Mouse (Mus musculus) kidney, postnatal 25 days (tissue): ENCODE results near the gene Igfbpl1.
A peak's percentile ranks its signal among the peaks of the same experiment; 100 is the strongest.

Experiments
- DNase-seq, 2 experiments: peaks; one replicate each; pipeline ENCODE4 v3.0.0; 2021; ENCODE audit warnings: mixed read lengths in 2 of 2

Gene Igfbpl1

DNA sequence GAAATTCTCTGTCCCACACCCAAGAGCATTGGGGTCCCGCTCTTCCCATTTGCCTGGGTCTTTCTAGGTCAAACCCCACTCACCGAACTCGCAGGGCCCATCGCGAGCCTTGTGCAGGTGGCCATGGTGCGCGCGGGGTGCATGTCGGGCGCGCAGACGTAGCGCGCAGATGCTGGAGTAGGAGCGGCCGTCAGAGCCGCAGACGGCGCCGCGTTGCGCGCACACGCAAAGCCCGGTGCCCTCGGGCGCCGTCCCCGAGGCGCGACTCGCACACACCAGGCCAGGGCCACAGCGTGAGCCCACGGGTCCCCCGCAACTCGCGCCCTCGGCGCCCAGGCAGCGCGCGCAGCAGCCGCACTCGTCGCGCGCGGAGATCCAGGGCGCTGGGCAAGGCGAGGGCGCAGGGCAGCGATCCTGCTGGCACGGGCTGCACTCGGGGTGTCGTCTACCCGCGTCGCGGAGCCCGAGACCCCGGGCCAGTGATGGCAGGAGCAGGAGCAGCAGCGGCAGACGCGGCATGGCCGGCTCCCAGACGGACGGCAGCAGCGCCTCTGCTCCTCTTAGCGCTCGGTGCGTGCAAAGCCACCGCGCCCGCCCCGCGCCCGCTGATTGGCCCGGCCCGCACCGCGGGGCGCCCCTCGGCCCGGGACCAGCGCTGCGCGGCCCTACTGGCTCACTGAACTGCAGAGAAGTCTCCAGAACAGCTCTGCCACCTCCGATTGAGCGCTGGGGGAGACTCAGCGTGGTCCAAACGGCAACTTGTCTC is at the start of gene Igfbpl1:
TSS of gene Igfbpl1 (minus strand) at position 649 of the 766 bp plus-strand sequence.
- DNase-seq: no peak

DNA sequence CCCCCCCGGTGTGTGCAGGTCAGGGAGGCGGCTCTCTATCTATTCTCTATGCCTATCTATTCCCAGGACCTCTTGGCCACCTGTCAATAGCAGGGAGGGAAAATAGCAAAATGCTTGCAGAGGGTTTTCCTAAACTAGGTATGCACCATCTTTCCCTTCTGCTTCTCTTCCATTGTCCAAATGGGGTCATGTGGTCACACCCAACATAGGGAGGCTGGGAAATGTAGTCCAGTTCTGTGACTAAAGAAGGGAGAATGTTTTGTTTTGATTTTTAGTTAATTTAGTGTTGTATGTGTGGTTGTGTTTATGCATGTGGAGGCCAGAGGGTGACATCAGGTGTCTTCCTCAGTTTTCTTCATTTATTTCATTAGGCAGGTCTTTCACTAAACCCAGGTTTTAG is 45.4 kb upstream of the Igfbpl1 start:
- DNase-seq: no peak

DNA sequence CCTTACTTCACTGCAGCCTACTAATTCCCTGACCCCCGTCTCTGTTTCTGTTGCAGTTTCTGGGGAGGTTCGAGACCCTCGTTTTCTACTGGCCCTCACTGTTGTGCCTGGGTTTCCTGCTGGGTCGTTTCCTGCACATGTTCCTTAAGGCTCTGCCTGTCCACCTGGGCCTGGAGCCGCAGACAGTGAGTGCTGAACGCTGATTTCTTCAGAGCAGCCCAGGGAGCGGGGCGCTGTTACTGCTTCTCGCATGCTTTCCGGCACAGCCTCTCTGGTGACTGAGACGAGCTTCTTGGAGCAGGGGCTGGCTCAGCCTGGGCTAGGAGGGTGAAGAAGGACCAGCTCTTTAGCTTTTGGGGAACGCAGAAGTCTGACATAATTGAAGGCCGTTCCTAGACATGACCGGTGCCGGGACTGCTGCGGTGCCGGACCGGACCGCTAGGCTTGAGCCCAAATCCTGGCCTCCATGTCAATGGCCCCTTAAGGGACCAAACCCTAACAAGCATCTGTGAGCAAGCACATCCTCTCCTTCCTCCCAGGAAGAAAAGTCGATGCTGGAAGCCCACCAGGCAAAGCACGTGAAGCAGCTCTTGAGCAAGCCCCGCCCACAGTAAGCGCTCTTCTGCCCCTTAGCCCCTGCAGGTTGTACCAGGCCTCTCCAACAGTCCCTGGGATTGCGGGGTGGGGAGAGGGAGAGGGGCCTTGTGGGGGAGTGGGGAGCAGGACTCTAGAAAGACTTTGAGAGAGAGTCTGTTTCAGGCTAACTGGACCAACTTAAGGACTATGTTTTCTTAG is 42.5 kb upstream of the Igfbpl1 start:
- no peak for DNase-seq

DNA sequence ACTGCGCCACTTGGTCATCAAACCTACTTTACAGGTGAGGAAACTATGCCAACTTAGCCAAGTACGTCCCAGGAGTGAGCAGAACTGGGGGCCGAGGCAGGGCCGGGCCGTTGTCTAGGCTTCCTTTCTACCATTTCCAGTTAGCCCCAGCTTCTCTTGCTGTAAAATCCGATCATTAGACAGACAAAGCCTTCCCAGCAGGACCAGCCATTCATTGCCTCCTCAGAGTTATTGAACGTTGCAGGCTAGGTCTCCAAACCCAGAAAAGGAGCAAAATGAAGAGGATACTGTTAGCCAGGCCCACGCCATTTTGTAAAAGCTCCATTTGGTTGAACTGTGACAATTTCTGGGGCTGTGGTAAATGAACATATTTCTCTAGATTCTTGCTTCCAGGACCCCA is 40.7 kb upstream of the Igfbpl1 start:
- no peak for DNase-seq

DNA sequence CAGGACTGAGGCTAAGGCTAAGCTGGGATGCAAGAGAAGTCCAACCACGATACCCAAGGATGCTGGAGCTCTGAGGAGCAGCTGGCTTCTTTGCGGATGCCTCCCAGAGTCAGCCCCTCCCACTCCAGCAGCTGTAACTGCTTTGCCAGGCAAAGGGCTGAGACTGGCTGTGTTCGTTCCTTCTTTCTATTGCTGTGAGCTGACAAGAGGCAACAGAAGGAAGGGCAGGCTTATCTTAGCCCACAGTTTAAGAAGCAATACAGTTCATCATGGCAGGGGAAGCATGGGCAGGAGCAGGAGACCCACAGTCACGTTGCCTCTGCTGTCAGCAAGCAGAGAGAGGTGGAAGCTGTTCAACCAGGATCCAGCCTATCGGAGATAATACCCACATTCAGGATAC is 34.4 kb upstream of the Igfbpl1 start:
- no peak for DNase-seq

DNA sequence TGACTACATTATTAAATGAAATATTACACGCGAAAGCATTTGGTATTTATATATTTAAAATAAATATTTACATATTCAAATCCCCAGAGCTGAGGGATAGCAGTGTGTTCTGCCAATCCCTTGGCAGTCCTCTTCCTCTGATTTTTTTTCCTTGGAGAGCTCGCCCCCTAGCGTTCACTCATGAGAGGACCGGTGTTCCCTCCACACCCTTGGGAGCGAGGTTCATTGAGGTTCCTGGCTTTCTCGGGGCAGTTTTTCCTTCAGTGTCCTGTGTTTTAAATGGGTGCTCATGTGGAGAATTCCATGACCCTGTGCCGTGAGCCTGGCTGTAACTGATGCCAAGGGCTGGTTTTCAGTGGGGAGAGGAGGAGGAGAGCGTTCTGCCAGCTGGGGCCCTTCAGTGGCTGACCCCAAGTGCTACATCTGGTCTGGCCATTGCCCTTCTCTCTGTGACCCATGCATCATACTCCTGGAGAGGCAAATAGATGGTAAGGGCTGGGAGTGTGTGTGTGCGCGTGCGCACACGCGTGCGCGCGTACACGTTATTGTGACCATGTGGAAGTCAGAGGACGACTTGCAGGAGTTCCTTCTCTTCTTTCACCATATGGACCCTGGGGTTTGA is 29.2 kb upstream of the Igfbpl1 start:
- peak; percentile 79 to 87 for DNase-seq

DNA sequence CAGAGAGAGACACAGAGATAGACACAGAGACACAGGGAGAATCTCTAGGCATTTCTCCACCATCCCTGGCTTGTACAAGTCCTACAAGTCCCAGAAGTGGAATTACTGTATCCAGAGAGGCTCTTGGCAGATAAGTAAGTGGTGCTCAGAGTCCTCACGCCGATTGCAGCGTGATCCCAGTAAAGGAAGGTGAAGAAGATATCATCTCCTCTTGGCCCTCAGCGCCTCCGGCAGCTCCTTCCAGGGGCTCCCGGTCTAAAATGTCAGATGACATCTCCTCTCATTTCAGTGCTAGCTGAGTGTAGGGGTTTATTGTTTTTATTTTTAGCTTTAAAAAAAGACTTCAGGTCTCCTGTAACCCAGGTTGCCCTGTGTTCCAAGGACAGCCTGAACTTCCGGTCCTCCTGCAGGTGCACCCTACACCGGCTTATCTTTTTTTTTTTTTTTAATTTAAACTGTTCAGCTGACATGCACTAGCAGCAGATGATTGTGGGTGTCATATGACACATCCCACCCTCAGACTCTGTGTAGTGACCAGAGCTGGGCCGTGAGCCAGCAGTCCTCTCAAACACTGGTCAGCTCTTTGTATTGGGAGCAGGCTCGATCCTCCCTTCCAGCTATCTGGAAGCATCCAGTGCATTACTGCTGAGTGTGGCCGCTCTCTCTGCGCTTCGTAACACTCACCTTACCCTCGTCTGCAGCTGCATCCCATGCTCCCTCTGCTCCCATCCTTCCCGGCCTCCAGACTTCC is 26.9 kb upstream of the Igfbpl1 start:
- no peak for DNase-seq

DNA sequence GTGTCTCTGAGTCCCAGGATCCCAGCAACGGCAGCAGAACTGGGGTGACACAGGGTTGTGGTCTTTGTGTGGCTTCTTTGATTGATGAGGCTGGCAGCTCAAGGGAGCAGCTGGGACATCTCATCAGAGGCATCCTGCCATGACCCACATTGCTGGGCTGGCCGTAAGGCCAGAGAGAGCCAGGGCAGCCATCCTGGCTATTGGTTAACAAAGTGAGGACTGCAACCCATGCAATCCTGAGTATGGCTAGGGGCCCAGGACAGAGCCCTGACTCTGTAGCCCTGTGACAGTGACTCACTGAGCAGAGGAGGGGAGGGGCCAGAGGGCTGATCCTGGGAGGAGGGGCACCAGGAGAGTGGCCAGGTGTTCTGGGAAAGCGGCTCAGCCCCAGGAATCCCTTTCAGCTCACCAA is 24.9 kb upstream of the Igfbpl1 start:
- DNase-seq: peak; percentile 64 to 89

DNA sequence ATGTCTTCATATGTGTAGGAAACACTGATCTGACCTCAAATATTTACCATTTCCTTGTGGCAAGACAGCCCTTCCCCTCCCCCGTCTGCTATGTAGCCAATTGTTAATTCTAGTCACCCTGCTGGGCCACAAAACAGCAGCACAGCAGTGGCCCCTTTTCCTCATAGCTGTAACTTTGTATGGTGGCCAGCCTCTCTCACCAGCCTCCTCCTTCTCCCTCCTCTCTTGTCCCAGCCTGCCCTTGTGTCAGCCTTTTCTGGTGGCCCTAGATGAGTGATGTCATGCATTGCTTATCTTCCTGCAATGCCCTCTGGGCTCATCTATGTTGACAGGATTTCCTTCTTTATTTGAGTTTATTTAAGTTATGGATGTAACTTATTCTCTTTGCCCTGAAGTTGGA is 22.7 kb upstream of the Igfbpl1 start:
- DNase-seq: no peak

DNA sequence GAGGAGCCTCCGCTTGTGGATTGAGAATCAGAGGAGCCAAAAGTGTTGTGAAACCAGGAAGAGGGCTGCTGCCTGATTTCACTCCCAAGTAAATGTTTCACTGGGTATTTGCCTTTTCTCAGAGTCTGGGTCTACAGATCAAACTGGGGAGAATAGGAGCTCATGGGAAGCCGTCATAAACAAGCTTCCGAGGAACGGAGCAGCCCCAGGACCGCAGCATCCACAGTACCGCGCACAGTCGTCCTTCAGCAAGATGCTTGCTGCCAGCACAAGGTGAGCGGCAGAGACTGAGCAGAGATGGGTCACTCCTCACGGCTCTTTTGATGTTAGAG is 22.1 kb upstream of the Igfbpl1 start:
- peak; percentile 3 to 36 for DNase-seq

DNA sequence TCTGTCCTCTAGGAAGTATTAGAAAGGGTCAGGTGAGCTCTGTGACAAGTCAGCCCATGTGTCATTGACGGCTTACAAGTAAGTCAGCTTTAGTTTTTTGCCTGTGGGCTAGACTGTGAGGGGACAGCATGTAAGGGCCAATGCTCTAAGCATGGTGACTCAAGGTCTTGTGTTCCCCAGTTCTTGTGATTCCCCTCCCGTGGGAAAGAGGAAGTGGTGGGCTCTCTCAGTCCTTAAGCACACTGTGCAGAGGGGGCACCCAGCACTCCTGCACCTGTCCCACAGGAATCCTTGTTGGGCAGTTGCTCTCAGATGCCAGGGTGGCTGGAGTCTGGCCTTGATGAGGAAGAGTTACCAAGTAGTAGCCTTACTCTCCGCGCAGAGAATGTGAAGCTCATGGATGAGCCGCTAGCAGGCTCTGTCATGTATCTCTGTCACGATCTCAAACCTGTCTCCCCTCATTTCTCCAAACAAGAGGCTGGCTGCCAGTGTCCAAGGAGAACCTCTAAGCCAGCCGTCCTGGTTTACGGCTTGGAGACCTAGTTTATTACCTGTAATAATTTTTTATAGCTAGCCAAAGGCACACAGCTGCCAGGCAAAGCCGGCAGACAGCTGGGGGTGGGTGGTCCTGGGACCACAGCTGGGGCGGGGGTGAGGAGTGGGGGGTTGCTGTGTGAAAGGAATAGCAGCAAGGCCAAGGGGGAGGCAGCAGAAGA is 21.5 kb upstream of the Igfbpl1 start, which contains the start of gene Stra6l:
TSS of gene Stra6l (plus strand) at position 556 of the 716 bp plus-strand sequence.
- peak in 1 of 2 experiments; percentile 23 for DNase-seq

DNA sequence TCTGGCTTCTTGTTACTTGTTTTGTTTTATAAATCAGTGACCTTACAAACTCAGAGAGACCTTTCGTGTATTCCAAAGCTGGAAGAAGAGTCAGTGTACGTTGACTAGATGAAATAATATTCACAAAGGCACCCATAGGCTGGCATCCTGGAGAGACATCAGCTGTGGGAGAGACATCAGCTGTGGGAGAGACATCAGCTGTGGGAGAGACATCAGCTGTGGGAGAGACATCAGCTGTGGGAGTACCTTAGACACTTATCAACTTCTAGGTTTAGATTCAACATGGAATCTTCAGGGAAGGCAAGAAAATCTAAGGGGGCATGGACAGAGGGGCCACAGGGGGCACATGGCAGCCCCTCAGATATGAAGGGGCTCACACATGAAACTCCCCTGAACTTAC is 19.5 kb upstream of the Igfbpl1 start:
- no peak for DNase-seq

DNA sequence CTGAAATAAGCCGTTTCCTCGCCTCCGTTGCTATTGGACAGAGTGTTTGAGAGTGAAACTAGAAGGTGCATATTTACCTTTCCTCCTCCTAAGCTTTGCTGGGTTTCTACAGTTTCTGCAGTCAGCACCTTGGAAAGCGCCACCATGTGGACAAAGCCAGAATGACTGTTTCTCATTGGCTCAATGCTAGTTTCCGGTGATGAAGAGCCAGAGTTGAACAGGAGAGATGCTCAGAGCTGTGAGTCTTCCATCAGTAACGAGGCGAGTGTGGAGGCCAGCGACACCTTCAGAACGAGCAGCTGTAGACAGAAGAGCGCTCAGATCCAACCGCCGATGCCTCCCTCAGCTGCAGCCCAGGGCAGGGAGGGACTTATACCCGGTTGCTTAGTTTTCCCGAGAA is 17.6 kb upstream of the Igfbpl1 start:
- DNase-seq: peak; percentile 27 to 48

DNA sequence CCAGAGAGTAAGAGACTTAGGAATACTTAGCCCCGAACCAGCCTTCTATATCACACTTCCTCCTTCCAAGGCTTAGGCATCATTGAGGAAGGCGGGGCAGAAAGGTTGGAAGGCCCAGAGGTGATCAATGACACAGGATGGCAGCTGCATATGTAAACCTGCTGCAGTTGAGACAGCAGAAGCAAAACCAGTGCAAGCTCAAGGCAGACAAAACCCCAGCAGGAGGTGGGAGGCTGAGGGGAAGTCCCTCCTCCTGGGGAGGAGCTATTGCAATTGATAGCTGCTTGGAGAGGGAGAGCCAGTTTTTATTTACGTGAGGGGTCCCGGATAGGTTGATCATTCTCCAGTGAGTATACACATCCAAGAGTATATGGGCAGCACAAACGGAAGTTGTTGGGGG is 6.7 kb upstream of the Igfbpl1 start:
- no peak for DNase-seq

DNA sequence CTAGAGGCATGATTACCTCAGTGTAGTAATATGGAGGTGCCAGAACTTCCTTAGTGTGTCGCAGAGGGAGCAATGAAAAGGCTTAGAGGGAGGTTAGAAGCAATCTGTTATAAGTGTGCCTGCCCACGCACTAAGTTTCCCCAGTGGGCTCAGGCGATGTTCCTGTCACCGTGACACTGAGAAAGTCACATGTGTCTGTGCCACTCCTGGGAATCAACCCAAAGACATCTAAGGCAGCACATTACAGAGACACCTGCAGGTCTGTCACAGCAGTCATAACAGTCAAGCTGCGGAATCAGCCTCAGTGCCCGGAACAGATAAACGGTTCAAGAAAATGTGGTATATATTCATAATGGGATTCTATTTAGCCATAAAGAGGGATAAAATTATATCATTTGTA is 5.3 kb upstream of the Igfbpl1 start:
- DNase-seq: no peak

DNA sequence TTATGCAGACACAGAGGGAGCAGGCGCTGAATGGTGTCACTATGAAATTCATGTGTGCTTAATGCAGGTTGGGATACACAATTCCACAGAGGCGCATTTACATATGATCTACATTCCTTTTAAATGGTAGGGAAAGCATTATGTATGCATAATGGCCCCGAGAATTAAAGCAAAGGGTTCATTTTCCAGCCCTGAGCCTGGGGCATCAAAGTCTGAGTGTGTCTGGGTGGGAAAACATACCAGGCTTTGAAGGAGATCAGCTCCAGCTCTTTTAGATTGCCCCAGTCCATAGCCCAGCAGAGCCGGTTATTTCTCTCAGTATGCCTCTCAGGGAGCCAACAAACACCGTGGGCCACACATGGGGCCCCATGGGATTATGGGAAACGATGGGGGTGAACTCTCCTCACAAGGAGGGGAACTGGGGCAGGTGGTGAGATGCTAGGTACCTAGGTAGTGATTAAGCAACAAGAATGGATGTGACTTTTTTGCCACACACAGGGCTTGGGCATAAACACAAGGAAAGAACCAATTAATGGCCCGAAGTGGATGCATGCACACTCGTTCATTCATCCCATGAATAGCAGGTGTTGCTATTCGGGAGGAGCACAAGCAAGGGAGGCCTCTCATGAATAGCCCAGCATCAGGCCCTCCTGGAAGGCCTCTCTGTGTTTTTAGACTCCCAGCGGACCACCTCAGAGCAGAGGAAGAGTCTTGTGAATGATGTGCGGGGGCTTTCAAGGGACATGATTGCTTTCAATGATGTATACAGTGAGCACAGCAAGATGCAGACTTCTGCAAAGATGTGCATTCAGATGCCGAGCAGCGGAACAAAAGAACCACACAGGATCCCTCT is 3.4 kb upstream of the Igfbpl1 start:
- DNase-seq: no peak

DNA sequence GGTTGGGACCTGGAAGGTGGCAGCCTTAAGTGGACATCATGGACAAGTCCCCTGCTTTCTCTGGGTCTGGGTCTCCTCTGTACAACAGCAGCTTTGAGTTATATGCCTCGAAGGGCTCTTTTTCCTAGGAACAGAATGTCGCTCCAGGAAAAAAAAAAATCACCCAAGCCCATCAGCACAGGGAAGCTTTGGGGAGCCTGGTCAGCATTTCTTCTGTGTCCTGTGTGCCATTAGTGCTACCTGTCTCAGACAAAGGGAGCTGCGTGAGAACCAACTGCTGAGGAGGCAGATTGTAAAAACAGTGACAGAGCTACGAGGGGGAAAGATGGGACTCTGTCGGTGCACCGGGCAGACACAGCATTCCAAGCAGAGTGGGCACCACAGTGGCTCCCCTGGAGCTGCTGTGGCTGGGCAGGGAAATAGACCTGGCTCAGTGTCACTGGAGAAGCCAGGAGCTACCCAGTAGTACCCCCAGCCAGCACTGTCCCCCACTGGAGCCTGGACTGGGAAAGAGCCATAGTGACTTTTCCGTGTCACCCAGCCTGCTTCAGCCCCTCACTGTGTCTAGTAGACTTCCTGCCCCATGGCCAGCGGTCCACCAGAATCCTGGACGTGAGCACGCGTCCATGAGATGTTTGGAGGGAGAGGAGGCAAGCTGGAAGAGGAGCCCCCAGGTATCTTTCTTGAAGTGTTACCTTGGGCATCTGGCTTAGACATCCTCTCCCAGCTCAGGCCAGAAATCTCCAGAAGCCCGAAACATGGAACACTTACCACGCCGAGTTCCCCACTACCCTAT is 1.8 kb downstream of the Igfbpl1 start:
- DNase-seq: no peak

DNA sequence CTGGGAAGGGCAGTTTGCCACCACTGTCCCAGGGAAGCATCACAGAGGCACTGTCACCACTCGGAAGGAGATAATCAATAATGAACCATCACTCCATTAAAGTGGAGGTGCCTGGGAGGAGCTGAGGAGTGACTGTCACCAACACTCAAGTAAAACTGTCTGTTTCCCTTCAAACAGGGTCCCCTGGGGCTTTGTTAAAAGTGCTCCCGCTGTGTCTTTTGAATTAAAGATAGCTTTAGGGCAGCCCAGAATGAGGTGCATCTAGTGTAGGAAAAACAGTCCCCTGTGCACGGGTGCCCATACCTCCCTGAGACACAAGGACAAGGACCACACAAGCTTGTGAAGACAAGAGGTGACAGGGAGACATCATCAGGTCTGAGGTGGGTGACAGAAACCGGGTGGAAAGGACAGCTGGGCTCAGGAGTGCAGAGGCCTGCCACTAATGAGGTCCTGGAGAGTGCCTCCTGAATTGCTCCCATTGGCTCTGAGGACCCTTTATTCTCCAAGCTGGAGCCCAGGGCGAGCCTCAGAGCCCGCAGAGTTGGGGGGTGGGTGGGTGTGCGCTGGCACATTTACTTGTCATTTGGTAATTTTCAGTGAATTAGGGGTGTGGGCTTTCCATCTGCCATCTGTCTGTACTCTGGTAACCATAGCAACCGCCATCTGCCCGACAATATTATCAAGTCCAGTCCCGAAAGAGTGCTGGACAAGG is 2.5 kb downstream of the Igfbpl1 start:
- DNase-seq: no peak

DNA sequence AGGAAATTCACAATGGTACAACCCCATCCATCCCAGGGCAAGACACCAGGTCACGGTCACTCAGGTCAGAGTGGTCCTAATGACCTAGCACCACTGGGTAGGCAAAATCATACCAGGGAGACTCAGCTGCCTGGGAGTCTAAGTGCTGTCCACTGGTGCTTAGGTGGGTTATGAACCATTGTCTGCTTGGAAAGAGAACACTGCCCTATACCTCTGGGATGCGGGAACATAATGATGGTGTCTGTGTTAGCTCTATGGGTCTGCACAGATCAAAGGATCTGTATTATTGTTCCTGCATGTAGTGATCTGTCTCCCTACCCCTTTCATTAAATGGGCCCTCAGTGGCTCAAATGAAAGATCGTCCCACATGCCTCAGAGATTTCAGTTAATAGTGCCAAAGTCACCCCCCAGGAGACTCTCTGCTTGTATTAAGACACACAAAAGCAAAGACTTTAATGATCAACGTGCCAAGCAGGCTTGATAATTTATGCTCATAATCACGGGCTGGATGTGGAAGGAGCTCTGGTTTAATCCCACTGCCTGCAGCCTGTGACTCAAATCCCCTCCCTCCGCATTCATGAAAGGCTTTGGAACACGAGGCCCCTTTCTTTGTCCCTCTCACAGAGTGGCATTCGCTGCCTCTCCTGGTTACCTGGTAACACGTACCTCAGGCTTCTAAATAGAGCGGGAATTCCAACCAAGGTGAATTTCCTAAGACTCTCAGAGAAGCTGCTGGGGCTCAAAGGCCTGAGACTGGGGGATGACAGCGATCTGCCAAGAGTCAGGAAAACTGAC is 3.7 kb downstream of the Igfbpl1 start:
- no peak for DNase-seq
